Mouse (Mus musculus): ENCODE data around the gene Josd2.
A peak's percentile ranks its signal among the peaks of the same experiment; 100 is the strongest.

Josd2 gene

GRCm38 (mm10) chr7:44446070-44446855, 21.5 kb upstream of the Josd2 start:
- DNase-seq (ENCODE audit: low spot score), result no peak

GRCm38 (mm10) chr7:44453256-44453655, 14.5 kb upstream of the Josd2 start:
- DNase-seq (ENCODE audit: low spot score), result no peak

GRCm38 (mm10) chr7:44456302-44456701, 11.5 kb upstream of the Josd2 start:
- no peak for DNase-seq (ENCODE audit: low spot score)

- no peak for DNase-seq (ENCODE audit: low spot score)
Measured at GRCm38 (mm10) chr7:44460067-44460466, 7.7 kb upstream of the Josd2 start.

DNA sequence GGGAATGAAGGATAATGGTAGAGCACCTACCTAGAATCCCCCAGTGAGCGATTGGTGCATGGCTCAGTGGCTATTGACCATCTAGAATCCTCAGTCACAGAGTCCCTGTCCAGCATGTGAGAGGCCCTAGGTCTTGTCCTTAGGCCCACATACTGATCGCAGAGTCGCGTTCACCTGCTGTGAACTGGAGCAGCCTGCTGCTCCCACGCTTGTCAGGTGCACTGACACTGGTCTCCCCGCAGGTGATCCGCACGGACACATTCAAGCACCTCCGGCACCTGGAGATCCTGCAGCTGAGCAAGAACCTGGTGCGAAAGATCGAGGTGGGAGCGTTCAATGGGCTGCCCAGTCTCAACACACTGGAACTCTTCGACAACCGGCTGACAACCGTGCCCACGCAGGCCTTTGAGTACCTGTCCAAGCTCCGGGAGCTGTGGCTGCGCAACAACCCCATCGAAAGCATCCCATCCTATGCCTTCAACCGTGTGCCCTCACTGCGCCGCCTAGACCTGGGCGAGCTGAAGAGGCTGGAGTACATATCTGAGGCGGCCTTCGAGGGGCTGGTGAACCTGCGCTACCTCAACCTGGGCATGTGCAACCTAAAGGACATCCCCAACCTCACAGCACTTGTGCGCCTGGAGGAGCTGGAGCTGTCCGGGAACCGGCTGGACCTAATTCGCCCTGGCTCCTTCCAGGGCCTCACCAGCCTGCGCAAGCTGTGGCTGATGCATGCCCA, 6.8 kb upstream of the Josd2 start:
- no peak for DNase-seq (ENCODE audit: low spot score)

- no peak for DNase-seq (ENCODE audit: low spot score)
Measured at GRCm38 (mm10) chr7:44461503-44462217, 6.1 kb upstream of the Josd2 start.

GRCm38 (mm10) chr7:44462218-44463055, 5.3 kb upstream of the Josd2 start:
- peak; percentile 78 for DNase-seq (ENCODE audit: low spot score)

DNA sequence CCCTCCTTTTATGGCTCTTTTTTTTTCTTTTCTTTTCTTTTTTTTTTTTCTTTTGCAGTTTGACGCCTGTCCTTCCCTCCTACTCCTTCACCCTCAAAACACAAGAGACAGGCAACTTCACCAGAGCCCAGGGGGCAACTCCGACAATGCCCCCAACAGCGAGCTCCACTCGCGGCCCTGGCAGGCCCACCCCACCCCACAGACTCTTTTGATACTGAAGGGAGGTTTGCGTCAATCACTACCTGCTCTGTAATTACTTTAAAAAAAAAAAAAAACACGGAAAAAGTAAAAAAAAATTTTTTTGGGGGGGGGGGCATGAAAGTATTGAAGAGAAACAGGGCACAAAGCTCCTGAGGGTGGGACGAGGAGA, 4.7 kb upstream of the Josd2 start:
- no peak for DNase-seq (ENCODE audit: low spot score)

DNA sequence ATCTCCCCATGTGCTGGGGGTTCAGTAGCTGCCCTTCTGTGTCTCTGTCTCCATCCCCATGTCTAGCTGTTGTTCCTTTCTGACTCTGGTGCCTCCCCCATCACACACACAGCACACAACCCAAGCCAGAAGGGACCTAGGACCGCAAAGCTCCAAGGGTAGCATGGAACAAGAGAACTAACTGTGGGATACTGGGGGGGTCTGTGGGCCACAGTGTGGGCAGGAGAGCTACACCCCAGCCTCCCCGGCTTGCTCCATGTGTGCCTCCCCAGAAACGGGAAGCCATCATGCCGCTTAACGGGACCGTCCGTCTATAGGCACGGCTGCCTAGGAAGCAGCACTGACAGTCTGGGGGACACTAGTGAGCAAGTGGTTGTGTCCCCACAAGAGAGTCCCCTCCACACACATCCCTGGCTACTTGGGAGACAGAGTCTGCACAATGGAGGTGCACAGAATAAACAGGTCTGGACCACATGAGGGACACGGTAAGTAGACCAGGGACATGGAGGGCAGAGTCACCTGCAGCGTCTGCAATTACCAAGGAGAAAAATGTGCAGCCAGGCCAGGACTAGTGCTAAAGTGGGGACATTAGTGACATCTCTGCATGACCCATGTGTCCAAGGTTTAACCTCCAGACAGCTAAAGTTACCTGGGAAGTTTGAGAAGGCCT, 4.1 kb upstream of the Josd2 start:
- no peak for DNase-seq (ENCODE audit: low spot score)

DNA sequence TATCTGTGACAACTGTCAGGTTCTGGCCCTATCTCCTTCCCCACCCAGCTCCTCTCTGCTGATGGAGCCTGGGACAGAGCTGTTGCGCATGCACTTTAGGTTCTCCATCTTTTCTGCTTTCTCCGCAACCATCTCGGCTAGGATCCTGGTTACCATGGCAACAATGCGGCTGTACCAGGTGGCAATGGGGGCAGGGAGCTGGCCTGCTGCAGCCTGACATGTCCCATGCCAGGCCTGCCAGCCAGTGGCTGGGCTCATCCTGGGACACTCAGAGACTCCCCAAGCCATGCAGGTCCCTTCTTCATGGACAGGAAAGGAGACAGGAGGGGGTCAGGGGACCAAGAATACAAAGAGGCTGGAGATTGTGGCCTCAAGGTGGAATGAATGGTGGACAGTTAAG, 3.3 kb upstream of the Josd2 start:
- peak; percentile 36 for DNase-seq (ENCODE audit: low spot score)

- no peak for DNase-seq (ENCODE audit: low spot score)
Measured at GRCm38 (mm10) chr7:44465111-44465510, 2.7 kb upstream of the Josd2 start, which contains the start of gene Aspdh. Aspdh (plus strand) TSS chr7:44465391.

DNA sequence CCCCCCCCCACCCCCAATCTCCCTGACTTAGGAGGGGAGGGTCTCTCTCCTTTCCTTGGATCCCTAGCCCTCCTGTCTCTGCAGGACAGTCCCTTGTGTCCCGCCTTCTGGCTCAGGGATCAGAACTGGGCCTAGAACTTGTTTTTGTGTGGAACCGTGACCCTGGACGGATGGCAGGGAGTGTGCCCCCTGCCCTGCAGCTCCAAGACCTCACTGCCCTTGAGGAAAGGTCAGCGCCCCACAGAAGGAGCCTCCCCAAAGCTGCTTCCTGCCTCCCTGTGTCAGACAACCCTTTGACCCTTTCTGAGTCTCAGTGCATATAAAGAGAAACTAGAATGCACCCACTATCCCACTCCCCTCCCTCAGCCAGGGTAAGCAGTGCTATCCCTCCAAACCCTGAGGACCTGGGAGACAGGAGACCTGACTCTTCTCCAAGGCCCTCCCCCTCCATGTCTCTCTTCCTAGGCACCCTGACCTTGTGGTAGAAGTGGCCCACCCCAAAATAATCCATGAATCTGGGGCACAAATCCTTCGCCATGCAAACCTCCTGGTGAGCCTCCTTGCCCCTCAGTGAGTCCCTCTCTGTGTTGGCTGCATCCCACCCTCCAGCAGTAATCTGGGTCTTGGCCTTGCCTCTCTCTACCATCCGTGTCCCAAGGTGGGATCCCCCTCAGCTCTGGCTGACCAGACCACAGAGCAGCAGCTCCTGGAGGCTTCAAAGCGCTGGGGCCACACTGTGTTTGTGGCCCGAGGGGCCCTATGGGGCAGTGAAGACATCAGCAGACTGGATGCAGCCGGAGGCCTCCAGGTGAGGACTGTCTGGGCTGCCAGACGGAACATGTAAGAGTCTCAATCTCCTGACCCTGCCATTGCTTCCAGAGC, 1.5 kb upstream of the Josd2 start:
- no peak for DNase-seq (ENCODE audit: low spot score)

- DNase-seq (ENCODE audit: low spot score), result no peak
Measured at GRCm38 (mm10) chr7:44466888-44467311, 880 bp upstream of the Josd2 start.

DNA sequence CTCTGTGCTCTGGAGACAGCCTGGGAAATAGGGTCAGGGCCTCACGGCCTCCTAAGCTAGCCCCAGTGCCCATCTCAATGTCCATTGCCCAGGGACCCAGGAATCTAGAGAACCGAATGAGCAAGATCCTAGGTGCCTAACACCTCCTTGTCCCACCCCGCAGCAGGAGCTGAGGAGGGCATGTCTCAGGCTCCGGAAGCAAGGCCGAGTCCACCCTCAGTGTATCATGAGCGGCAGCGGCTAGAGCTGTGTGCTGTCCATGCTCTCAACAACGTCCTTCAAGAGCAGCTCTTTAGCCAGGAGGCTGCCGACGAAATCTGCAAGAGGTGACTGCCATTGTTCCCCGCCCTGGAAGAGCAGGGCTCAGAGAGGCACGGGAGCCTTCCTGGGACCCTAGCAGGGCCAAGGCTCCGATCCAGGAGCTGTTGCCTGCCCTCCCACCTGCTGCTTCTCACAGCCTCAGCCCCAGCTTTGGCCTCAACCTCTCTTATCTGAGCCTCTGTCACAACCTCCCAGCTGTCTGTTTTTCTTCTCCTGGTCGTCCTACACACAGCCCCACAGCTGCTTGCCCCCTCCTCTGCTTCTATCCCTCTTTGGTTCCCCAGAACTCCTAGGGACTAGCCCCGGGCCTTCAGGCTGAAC, 985 bp downstream of the Josd2 start:
- DNase-seq (ENCODE audit: low spot score), result no peak

GRCm38 (mm10) chr7:44469677-44470675, 2.2 kb downstream of the Josd2 start:
- no peak for DNase-seq (ENCODE audit: low spot score)

DNA sequence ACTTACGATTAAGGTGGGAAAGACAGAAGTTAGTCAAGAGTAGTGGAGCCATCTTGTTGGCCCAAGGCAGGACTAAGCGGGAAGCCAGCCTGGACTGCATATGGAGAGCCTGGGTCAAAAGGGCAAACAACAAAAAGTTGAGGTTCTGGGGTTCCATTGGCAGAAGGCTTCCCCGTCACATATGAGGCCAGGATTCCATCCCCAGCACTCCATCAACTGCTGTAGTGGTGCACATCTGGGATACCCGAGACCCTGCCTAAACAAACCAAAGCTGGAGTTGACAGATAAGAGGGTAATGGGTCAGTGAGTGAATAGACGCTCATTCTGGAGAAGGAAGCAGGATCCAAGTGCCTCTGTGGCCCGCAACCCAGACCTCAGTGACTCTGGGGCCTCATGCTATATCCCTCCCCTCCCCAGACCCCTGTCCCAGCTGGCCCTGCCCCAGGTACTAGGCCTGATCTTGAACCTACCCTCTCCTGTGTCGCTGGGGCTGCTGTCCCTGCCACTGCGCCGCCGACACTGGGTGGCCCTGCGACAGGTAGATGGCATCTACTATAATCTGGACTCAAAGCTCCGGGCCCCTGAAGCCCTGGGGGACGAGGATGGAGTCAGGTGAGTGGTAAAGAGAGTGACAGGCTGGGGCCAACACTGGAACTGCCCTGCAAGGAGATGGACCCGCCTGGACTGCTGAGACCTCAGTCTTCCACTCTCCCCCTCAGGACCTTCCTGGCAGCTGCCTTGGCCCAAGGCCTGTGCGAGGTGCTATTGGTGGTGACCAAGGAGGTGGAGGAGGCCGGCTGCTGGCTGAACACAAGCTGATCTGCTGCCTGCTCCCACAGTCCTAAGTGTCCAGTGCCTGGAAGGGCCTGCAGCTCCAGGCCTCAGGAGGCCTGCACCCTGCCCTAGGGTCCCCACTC, 3.2 kb downstream of the Josd2 start:
- no peak for DNase-seq (ENCODE audit: low spot score)

- DNase-seq (ENCODE audit: low spot score), result no peak
Measured at GRCm38 (mm10) chr7:44471880-44472557, 4.2 kb downstream of the Josd2 start.
